ENCODE assay signal across 15 mouse cellular contexts in genomic region chr6:28871725-28872420, GRCm38 (mm10). TPM values are rescaled to one million over a fixed set of nuclear protein-coding genes. Genes with fewer than 3 reads are reported as not detected.
DNase-seq lines count a peak whose midpoint lies in the region; ATAC-seq and TF ChIP-seq lines count a peak whose summit lies in the region.
"Had no signal": no experiment of that assay in that cellular context is flagged by ENCODE, and none has a peak within 500 bp of the region (broad histone marks: within the 10 kb centered on the region; RNA-seq: fewer than 3 reads in every experiment).

No protein-coding gene starts in this region.

- H3K4me1 ChIP-seq in forebrain, embryonic 15.5 days: peaks cover 26% of the 10 kb centered on the region
- H3K4me1 ChIP-seq in forebrain, embryonic 11.5 days (replicated peaks; ENCODE audit: control insufficient read depth, insufficient read depth, low read length): peaks cover 9% of the 10 kb centered on the region

- no peaks in the 10 kb centered on the region for H3K9me3 ChIP-seq in forebrain, embryonic 15.5 days
- no peaks in the 10 kb centered on the region for H3K9me3 ChIP-seq in forebrain, embryonic 11.5 days (ENCODE audit: control insufficient read depth, low read length)
- H3K9me3 ChIP-seq: embryonic facial prominence, embryonic 13.5 days; neural tube, embryonic 15.5 days had no signal

- no peak for DNase-seq in forebrain, embryonic 11.5 days (ENCODE audit: low spot score)
- DNase-seq in left cerebral cortex, adult 2 months (ENCODE audit: extremely low spot score in 1 of 2, low spot score in 2 of 2): no peak
- no peak for DNase-seq in left cerebral cortex, postnatal 36 days (ENCODE audit: low spot score in 2 of 2)
- DNase-seq in NIH3T3 (ENCODE audit: low read depth): peak; percentile 34
- DNase-seq in thymus, postnatal 14 days: no peak
- no peak for DNase-seq in adrenal gland, postnatal 25 days
- DNase-seq: adrenal gland, postnatal 14 days; cerebellum, postnatal 36 days; lung, postnatal 36 days had no signal

- ATAC-seq in forebrain, embryonic 15.5 days (replicated peaks): peak; percentile 29; the same call in 1 of the 2 replicates
- no peak for ATAC-seq in forebrain, embryonic 11.5 days (replicated peaks; ENCODE audit: low FRiP score)
- ATAC-seq in megakaryocyte progenitor cell, adult 5-6 weeks (replicated peaks; ENCODE audit: poor library complexity): peak; percentile 56
- ATAC-seq: inflammation-experienced regulatory T-cells, adult 6 months had no signal

- TF ChIP-seq CTCF in left cerebral cortex, adult 2 months (IDR thresholded peaks at IDR 0.05): no peak

- no peak overlapping the region for H3K9ac ChIP-seq in forebrain, embryonic 15.5 days (replicated peaks)
- no peak overlapping the region for H3K9ac ChIP-seq in forebrain, embryonic 11.5 days (ENCODE audit: low read length)
- H3K9ac ChIP-seq: embryonic facial prominence, embryonic 13.5 days; liver, embryonic 14.5 days; neural tube, embryonic 15.5 days had no signal

- H3K27me3 ChIP-seq in forebrain, embryonic 15.5 days: no peaks in the 10 kb centered on the region; the same call in 1 of the 2 replicates
- H3K27me3 ChIP-seq in forebrain, embryonic 11.5 days (ENCODE audit: control insufficient read depth, insufficient read depth, low read length): no peaks in the 10 kb centered on the region
- H3K27me3 ChIP-seq: embryonic facial prominence, embryonic 13.5 days; neural tube, embryonic 15.5 days had no signal

- 78% methylated on average over 5 of the region's 5 CpGs for WGBS in forebrain, embryonic 15.5 days
- 88% methylated on average over 5 of the region's 5 CpGs for WGBS in forebrain, embryonic 11.5 days

- no peaks in the 10 kb centered on the region for H3K36me3 ChIP-seq in forebrain, embryonic 15.5 days
- no peaks in the 10 kb centered on the region for H3K36me3 ChIP-seq in forebrain, embryonic 11.5 days (ENCODE audit: control insufficient read depth, insufficient read depth, low read length)
- H3K36me3 ChIP-seq: neural tube, embryonic 15.5 days had no signal

- intact Hi-C loops in left cerebral cortex, adult 2 months (cut with DNase I): loop anchor here (5.0 kb wide), 1 partner anchor 35 kb away; no protein-coding TSS in a partner anchor
- intact Hi-C loops in left cerebral cortex, postnatal 36 days (cut with DNase I): loop anchor here (5.0 kb wide), 1 partner anchor 35 kb away; no protein-coding TSS in a partner anchor

- H3K27ac ChIP-seq in forebrain, embryonic 15.5 days (replicated peaks): no peak overlapping the region
- H3K27ac ChIP-seq in forebrain, embryonic 11.5 days (ENCODE audit: low read depth, low read length): no peak overlapping the region
- H3K27ac ChIP-seq in left cerebral cortex, adult 2 months: peak overlapping the region; percentile 63
- H3K27ac ChIP-seq: embryonic facial prominence, embryonic 13.5 days; liver, embryonic 14.5 days; neural tube, embryonic 15.5 days had no signal

- no peak overlapping the region for H3K4me3 ChIP-seq in forebrain, embryonic 15.5 days
- no peak overlapping the region for H3K4me3 ChIP-seq in forebrain, embryonic 11.5 days (ENCODE audit: low read depth, low read length)
- no peak overlapping the region for H3K4me3 ChIP-seq in left cerebral cortex, adult 2 months
- H3K4me3 ChIP-seq: embryonic facial prominence, embryonic 13.5 days; neural tube, embryonic 15.5 days had no signal

- no peak overlapping the region for H3K4me2 ChIP-seq in forebrain, embryonic 15.5 days (replicated peaks)
- no peak overlapping the region for H3K4me2 ChIP-seq in forebrain, embryonic 11.5 days (ENCODE audit: low read depth, low read length, severe bottlenecking)
- H3K4me2 ChIP-seq: embryonic facial prominence, embryonic 13.5 days; neural tube, embryonic 15.5 days had no signal

RNA-seq across cellular contexts. Expression of gene Lrrc4, which starts 40.3 kb away (rescaled TPM):
- 6.4 and 6.5 TPM in 2 replicates for polyA plus RNA-seq in forebrain, embryonic 15.5 days (2015; fragmentation: Nextera tagmentation; extraction: Ambion mirVana)
- polyA plus RNA-seq in forebrain, embryonic 11.5 days (2014; fragmentation: Nextera tagmentation; extraction: Ambion mirVana): 3.6 and 3.7 TPM in 2 replicates
- 100 to 1,000 TPM; 105 to 111 TPM for total RNA-seq in left cerebral cortex, adult 2 months (2021)
- 100 to 1,000 TPM in 1 of 2 experiments, 10 to 100 TPM in 1; 95.8 to 105 TPM for total RNA-seq in left cerebral cortex, postnatal 36 days (2021)
- not detected in 2 replicates for total RNA-seq in megakaryocyte progenitor cell, adult 5-6 weeks (2015)
- total RNA-seq in megakaryocyte progenitor cell, adult 5-6 weeks (2017): 0.61 TPM in 1 of 2 replicates, not detected in the other
- total RNA-seq in adrenal gland, postnatal 25 days (2021): 3.5 and 3.7 TPM in 2 replicates

Comparison
In these comparisons a context has a peak if more than half of its experiments do, and no peak if none do; other contexts are left out.
1. RNA of gene Lrrc4, which starts 40.3 kb away (total RNA-seq): 105 to 111 TPM in left cerebral cortex, adult 2 months and 95.8 to 105 TPM in left cerebral cortex, postnatal 36 days; 3.5 to 3.7 TPM in adrenal gland, postnatal 25 days and 0.61 TPM in megakaryocyte progenitor cell, adult 5-6 weeks; every median in the first group is over 10 times any median in the second.